Mouse (Mus musculus) cerebellum, adult (tissue): ENCODE measurements at regions not wholly inside any gene's neighbourhood (a gene's known extent, or its start where the extent isn't known, plus 50 kb on each side); places are given as distances from the start of the nearest gene placed in this dataset.
"Not testable (repeated sequence)": the region's sequence is repeated elsewhere in the genome, so short reads cannot be mapped to it uniquely, and the experiment has no call there.

Experiments used
- ATAC-seq: cut with Nextera tagmentation; 2 replicates; pipeline ENCODE4 v1.9.2; 2017; ENCODE audit warnings: mild to moderate bottlenecking, moderate library complexity, mixed read lengths; ENCODE audit not compliant: insufficient number of reproducible peaks, low FRiP score, low TSS enrichment

GRCm38 (mm10) chr13:115911524-115912459 lies 397.7 kb downstream of the Isl1 start:
- no peak for ATAC-seq

- ATAC-seq: no peak
These were observed 398.5 kb downstream of the Isl1 start for GRCm38 (mm10) chr13:115910866-115911449.

- ATAC-seq: no peak
These were observed 428.9 kb downstream of the Isl1 start for GRCm38 (mm10) chr13:115880616-115881015.

DNA sequence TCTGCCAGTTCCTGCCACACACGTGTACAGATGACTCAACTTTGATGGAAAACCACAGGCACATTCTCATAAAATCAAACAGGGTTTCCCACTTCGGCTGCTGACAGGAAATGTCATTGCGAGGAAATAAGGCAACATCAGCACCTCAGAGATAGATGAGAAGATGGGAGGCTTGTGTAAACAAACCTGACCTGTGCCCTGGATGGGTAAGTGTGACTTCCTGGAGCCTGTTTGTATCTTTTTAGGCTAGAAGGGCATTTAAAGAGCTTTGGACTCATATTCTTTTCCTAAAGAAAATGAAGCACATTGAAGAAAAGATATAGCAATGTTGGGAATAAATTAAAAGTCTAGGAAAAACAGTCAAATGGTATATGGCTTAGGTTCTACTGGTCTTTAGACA lies 449.0 kb downstream of the Isl1 start:
- no peak for ATAC-seq

DNA sequence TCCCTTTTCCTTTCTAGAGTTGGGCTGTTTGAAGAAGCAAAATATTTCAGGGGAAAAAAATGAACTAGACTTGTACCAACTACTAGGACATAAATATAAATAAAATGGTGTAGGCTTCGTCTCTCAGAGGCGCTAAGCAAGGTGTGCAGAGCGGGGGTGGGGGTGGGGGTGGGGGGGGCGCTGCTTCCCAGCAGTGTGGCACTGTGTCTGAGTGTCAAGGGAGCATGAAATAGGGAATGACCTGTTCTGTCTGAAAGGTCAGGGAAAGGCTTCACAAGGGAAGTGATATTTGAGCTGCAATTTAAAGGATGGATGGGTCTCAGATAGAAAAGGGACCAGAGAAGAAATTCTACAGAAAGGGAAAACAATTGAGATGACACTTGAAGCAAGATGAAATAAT lies 452.9 kb downstream of the Isl1 start:
- ATAC-seq: no peak

- ATAC-seq: no peak
These were observed 456.7 kb downstream of the Isl1 start for GRCm38 (mm10) chr13:115852689-115853356.

DNA sequence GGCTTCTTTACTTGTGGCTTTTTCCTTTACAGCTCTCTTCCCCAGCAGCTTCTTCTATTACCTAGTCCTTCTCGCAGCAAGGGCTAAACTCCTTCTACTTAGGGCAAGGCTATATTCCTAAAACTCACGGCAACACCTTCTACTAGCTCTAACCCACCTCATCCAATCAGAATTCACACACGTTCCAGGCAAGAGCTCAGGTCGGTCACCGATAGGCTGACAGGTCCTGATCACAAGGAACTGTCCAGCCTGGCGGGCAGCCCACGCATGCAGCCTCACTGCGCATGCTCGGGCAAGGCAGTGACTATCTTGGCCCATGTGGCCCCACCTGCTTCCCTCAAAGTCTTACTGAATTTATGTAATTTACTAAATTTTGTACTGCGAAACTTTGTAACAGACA lies 466.4 kb downstream of the Isl1 start:
- ATAC-seq: no peak

GRCm38 (mm10) chr13:115836203-115836768 lies 473.2 kb downstream of the Isl1 start:
- ATAC-seq: no peak

GRCm38 (mm10) chr13:115825191-115825590 lies 484.3 kb downstream of the Isl1 start:
- ATAC-seq: no peak

DNA sequence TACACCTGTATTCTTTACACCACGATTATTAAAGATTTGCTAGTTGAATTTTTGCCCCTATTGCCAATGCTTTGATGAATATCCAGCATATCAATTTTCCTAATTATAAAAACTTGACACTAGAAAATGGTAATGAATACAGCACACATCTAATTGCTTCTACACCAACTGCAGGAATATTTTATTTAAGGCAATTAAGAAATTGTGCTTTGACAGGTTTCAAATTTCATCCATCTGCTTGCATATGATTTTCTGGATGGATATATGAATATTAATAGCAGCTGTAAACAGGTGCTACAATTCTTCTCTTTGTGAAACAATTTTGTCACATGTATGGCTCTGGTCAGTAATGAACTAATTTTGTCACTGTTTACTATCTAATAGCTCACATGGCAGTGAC lies 487.0 kb downstream of the Isl1 start:
- no peak for ATAC-seq

DNA sequence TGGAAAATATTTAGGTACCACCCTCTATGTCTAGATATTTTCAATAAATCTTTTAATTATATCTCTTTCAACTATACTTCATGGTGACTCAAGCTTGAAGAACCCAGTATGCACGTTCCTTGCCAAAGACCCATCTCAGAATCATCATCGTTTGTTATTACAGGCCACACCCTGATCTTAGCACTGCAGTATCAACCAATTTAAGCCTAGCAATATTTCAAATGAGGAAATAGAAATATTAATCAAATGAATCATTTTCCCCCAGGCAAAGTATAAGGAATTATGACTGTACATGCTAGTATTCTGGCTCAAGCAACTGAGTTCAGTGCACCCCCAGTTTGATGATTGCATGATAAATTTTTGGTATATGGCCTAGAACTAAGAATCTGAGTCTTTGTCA lies 495.3 kb downstream of the Isl1 start:
- ATAC-seq: no peak

GRCm38 (mm10) chr13:115799294-115799693 lies 510.2 kb downstream of the Isl1 start:
- ATAC-seq: no peak

GRCm38 (mm10) chr13:115751271-115751670 lies 558.2 kb downstream of the Isl1 start:
- no peak for ATAC-seq

DNA sequence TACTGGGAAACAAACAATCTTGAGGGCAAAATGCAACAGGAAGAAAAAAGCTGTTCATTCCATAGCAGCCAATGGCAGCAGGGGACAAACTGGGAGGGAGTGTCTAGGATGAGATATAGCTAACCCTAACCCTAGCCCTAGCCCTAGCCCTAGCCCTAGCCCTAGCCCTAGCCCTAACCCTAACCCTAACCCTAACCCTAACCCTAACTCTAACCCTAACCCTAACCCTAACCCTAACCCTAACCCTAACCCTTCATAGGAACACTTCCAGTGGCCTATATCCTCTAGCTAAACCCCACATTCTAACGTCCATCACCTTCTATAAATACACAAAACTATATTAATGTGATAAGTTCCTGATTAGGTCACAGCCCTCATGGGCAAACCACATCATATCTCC lies 567.4 kb downstream of the Isl1 start:
- ATAC-seq: not testable (repeated sequence)

DNA sequence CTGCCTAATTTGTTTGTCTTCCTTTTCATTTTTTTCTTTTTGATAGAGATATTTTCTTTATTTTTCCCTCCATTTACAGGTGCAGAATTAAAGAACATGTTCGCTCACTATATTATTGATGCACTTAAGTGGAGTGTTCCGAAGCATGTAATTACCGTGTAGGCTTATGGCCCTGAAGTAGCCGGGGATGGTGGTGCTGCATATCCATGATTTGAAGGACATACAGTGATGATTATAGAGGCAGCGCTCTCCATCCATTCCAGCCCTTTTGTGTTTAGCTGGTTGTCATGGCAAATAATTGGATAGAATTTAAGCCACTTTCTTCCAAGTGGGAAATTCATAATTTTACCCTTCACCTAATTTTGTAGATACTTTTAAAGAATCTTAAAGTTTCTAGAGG lies 581.5 kb downstream of the Isl1 start:
- ATAC-seq: no peak

DNA sequence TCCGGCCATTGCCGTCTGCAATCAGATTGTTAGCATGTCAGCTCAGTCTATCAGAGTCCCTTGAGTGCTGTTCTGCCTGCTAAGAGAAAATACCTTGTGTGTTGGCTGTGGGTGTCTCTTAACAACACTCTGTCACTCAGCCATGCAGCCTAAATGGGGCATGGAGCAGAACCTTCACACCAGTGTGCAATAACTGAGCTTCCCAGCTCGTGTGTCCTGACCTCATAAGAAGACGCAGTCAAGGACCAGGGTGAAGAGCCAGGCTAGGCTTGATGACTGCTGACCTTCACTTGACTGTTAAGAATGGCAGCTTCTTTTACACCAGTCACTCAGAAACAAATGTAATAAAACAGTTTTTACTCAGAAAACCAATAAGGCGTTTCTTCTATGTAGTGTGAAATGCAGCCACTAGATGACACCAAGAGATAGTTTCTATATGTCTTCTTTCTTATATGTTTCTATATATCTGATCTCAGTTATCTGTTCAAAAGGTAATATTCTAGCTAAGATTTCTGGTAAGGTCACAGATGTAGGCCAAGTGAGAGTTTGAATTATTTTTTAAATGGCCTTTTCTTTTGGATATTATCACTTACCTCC lies 584.0 kb downstream of the Isl1 start:
- no peak for ATAC-seq

- ATAC-seq: no peak
These were observed 590.2 kb downstream of the Isl1 start for GRCm38 (mm10) chr13:115719276-115719675.

- no peak for ATAC-seq
These were observed 590.6 kb downstream of the Isl1 start for GRCm38 (mm10) chr13:115718859-115719258.

GRCm38 (mm10) chr13:115696197-115696596 lies 594.4 kb upstream of the Itga1 start:
- no peak for ATAC-seq

- ATAC-seq: no peak
These were observed 585.7 kb upstream of the Itga1 start for GRCm38 (mm10) chr13:115687426-115687825.

DNA sequence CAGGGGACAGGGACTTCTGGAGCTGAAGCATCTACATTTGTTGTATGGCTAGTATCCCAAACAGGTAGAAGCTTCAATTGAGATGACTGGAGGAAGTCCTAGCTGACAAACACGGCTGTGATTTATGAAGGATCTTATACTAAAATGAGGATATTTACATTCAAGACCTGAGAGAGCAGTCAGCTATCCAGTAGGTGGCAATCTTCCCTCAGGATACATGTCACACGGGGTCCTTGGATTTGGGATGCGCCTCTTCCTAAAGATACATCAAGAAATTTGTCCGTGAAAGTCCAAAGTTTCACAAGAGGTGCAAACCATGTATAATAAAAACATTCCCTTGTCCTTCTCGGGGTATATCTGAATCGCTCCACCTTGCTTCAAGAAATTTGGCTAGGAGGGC lies 577.8 kb upstream of the Itga1 start:
- ATAC-seq: no peak
